Mouse (Mus musculus): Measurements from ENCODE around the gene Purb. TPM values are rescaled to one million over a fixed set of nuclear protein-coding genes. Genes with fewer than 3 reads are reported as not detected.

Gene Purb
- total RNA-seq (2021), result 10 to 100 TPM; 61.3 to 65.6 TPM
- long read RNA-seq, experiment 1, full-length matches to known transcripts, result 59 of 59 reads
- long read RNA-seq, experiment 1, partial matches to known transcripts, result 0 of 59 reads
- long read RNA-seq, experiment 1, other reads (novel, unspliced or antisense), result 0 of 59 reads
- long read RNA-seq, experiment 2, full-length matches to known transcripts, result 228 of 228 reads
- long read RNA-seq, experiment 2, partial matches to known transcripts, result 0 of 228 reads
- long read RNA-seq, experiment 2, other reads (novel, unspliced or antisense), result 0 of 228 reads

GRCm38 (mm10) chr11:6475867-6476484 lies at the start of gene Purb:
TSS of gene Purb (minus strand) at chr11:6475917.
- DNase-seq (ENCODE audit: low spot score in 2 of 2), result peak; percentile 93 to 97

- DNase-seq (ENCODE audit: low spot score in 2 of 2), result no peak
These were observed 49.5 kb upstream of the Purb start for GRCm38 (mm10) chr11:6525241-6525640.

- DNase-seq (ENCODE audit: low spot score in 2 of 2), result no peak
These were observed 49.1 kb upstream of the Purb start for GRCm38 (mm10) chr11:6524880-6525238.

GRCm38 (mm10) chr11:6524165-6524879 lies 48.6 kb upstream of the Purb start:
- no peak for DNase-seq (ENCODE audit: low spot score in 2 of 2)

- DNase-seq (ENCODE audit: low spot score in 2 of 2), result no peak
These were observed 48.0 kb upstream of the Purb start for GRCm38 (mm10) chr11:6523662-6524088.

- no peak for DNase-seq (ENCODE audit: low spot score in 2 of 2)
These were observed 47.2 kb upstream of the Purb start for GRCm38 (mm10) chr11:6522782-6523525.

GRCm38 (mm10) chr11:6520507-6521173 lies 44.9 kb upstream of the Purb start, which contains the start of gene Myo1g:
TSS of gene Myo1g (minus strand) at chr11:6520965.
- DNase-seq (ENCODE audit: low spot score in 2 of 2), result peak in 1 of 2 experiments; percentile 21

GRCm38 (mm10) chr11:6519491-6520033 lies 43.8 kb upstream of the Purb start:
- peak in 1 of 2 experiments; percentile 21 for DNase-seq (ENCODE audit: low spot score in 2 of 2)

- DNase-seq (ENCODE audit: low spot score in 2 of 2), result peak in 1 of 2 experiments; percentile 15
These were observed 39.1 kb upstream of the Purb start for GRCm38 (mm10) chr11:6514837-6515236.

GRCm38 (mm10) chr11:6508269-6508876 lies 32.7 kb upstream of the Purb start:
- DNase-seq (ENCODE audit: low spot score in 2 of 2), result no peak

GRCm38 (mm10) chr11:6506516-6506915 lies 30.8 kb upstream of the Purb start:
- DNase-seq (ENCODE audit: low spot score in 2 of 2), result no peak

GRCm38 (mm10) chr11:6504689-6505088 lies 29.0 kb upstream of the Purb start:
- no peak for DNase-seq (ENCODE audit: low spot score in 2 of 2)

GRCm38 (mm10) chr11:6504226-6504625 lies 28.5 kb upstream of the Purb start:
- DNase-seq (ENCODE audit: low spot score in 2 of 2), result no peak

- DNase-seq (ENCODE audit: low spot score in 2 of 2), result no peak
These were observed 26.8 kb upstream of the Purb start for GRCm38 (mm10) chr11:6502506-6502905.

- no peak for DNase-seq (ENCODE audit: low spot score in 2 of 2)
These were observed 21.7 kb upstream of the Purb start for GRCm38 (mm10) chr11:6497311-6497948.

GRCm38 (mm10) chr11:6489691-6490503 lies 14.2 kb upstream of the Purb start:
- DNase-seq (ENCODE audit: low spot score in 2 of 2), result peak; percentile 26 to 56

GRCm38 (mm10) chr11:6489257-6489656 lies 13.5 kb upstream of the Purb start:
- no peak for DNase-seq (ENCODE audit: low spot score in 2 of 2)

GRCm38 (mm10) chr11:6488041-6488684 lies 12.4 kb upstream of the Purb start:
- no peak for DNase-seq (ENCODE audit: low spot score in 2 of 2)

Data from adrenal gland, adult 18-20 months (tissue).